Mouse (Mus musculus) adrenal gland, postnatal 25 days (tissue): ENCODE measurements around the gene Cdkal1. TPM values are rescaled to one million over a fixed set of nuclear protein-coding genes. Genes with fewer than 3 reads are reported as not detected.
A peak's percentile ranks its signal among the peaks of the same experiment; 100 is the strongest.

Source experiments
- DNase-seq: peaks from one replicate; pipeline ENCODE4 v3.0.0; 2021; ENCODE audit warnings: mixed read lengths
- total RNA-seq: library from RNA; stranded (reverse); gene quantifications from 2 replicates; pipeline ENCODE4 v1.2.3, GENCODE M21; 2021

Gene Cdkal1
- total RNA-seq, 1 experiment from 2014 or later = 31.8 TPM

DNA sequence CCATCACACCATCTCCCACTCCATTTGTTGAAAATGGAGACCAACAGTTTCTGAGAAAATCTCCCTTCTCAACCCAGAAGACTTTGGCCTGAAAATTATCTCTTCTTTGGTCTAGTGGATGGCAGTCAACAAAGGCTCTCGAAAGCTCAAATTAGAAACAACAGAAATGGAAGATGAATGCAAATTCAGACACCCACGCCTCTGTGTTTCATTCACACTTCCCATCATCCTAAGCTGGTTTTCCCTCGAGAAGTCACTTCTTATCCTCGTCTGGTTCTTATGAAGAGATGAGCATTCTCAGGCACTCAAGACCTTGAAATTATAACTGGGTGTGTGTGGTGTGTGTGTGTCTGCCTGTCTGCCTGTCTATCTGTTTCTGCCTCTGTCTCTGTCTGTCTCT is 621.0 kb downstream of the Cdkal1 start:
- no peak for DNase-seq

DNA sequence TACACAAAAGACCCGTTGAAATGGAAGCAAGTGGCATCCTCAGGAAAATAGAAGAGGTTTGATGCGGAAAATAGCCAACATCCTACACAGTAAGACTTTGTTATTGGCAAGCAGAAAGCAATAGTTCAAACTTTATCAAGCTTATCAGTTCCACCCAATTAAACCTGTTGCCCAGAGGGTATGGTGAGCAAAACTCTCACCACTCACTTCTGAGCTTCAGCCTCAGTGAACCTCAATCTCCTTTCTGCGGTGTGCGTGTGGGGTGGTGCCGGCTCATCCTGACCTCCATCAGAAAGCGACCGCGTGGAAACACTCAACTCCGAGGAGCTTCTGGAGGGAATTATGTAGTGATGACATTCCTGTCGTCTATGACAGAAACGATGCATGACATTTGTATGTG is 621.5 kb downstream of the Cdkal1 start:
- DNase-seq = no peak

DNA sequence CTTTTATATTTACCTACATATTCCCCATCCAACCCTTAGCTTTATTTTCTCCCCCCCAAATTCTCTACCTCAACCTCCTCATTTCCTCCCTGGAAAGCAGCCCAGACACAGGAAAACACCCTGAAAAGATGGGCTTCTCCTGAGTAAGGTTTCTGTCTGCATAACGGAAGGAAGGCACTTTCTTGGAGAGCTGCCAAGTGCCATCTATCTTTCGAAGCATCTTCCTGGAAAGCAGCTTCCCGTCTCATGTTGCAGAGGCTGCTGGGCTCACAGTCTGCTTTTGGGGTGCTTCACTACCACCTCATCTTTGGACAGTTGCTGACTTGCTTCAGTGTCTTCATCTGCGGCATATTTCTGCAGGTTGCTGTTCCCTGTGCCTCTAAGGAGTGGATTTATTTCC is 622.8 kb downstream of the Cdkal1 start:
- DNase-seq = no peak

DNA sequence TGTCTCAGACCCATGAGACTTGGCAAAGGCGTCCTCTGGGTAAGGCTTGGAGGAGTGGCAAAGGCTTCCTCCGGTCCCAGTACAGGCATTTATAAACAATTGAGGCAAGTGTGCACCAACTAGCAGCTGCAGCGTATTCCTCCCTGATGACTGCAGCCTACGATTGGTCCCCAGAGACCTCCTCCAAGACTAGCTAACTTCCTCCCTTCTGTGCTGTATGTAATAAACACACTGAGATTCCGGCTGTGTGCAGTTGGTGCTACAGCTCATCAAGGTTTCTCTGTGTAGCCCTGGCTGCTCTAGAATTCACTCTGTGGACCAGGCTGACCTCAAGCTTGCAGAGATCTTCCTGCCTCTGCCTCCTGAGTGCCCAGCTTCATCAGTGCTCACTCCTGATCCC is 630.7 kb downstream of the Cdkal1 start:
- DNase-seq = no peak

DNA sequence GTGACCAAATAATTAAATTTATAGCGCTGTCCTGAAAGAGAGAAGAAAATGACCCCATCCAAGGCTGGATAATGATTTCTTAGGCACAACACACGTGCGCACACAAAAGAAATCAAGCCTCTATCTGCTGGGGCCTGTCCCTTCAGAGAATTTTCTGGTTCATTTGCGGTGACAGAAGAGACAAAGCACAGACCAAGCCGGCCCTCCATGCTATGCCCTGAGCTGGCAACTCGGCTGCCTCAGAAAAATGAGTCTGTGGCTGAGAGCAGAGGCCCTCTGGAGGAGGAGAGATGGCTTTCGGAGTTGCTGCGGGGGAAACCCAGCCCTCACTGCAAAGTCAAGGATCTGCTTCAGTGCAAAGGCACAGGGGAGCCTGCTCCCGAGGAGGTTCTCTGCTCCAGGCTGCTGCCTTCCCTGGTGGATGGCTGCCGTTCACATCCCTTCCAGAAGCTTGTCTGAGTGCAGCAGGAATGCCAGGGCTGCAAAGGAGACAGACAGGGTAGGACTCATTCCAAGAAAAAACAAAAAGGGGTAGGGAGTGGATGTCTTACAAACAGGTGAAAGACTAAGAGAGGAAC is 633.1 kb downstream of the Cdkal1 start:
- no peak for DNase-seq

DNA sequence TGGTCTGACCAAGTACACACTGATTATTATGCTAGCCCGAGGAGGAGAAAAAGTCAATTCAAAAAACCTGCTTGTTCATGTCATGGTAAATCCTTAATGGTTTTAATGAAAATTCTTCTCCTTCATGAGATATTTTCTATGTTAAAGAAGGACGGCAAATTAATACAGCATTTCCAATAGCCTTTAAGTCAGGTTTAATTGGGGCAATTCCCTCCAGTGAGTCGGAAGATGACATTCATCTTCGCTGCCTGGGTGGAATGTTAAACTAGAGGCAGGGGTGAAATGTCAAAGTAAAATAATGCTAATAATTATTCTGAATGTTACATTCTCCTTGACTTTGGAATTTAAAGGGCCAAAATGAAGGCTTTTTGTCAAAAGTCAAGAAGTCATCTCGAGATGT is 633.8 kb downstream of the Cdkal1 start:
- DNase-seq = no peak

DNA sequence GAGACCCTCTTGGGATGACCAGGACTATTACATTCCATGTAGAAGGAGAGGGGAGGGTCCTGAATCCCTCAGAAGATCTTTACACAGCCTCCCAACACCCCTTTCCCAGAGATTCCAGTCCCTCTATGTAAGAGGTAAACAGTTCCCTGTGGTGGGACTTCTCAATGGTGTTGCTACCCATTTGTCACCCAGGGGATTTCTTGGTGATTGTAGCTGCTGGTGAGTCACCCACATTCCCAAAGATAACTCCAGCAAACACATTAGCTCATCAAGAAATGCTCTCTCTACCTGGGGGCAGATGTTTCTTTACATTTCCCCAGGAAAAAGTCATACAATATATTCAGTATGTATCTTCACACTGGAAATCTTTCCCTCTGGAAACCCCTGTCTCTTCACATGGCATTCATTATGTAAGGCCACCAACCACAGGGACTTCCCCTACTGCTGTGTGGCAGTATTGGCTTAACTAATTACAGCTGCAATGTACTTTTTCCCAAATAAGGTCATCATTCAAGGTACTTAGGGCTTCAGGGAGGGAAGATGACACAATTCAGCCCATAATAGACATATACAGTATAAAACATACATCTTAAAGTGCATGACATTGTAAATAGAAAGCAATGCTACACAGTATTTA is 636.8 kb downstream of the Cdkal1 start:
- DNase-seq = no peak

DNA sequence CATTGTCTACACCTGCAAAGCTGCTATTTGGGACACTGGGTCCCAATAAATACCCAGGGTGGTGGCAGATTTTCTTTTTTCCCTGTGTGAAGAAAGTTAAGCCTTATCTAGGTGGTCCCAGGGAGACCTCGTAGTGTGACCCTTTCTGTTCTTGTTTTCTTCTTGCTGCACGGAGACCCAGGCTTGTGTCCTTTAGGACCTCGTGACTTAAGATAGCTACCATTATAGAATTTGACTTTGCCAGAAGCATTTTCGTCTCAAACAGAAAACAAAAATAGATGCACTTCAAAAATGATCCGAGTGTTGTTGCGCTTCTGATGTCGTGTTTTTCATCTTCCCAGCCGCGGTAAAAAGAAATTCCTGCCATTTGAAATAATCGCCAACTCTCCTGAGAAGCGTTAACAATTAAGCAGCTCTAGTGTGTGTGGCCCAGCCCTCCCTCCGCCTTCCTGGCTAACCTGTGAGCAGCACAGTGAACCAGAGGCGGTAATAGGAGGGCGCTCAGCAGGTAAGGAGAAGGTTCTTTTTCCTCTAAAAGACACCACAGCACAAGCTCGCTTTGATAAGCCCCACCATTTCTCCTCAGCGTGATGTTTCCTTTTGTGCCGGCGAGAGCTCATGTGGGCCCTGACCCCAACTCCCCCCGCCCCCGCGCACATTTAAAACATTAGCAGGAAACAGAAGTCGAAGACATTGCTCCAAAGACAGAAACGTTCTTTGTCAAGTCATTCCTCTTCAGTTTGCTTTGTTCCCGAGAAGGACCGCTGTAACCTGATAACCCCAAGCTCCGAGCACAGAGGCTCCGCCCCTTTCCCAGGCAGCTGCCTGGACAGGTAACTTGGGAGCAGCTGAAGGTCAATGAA is 645.1 kb downstream of the Cdkal1 start:
- no peak for DNase-seq

DNA sequence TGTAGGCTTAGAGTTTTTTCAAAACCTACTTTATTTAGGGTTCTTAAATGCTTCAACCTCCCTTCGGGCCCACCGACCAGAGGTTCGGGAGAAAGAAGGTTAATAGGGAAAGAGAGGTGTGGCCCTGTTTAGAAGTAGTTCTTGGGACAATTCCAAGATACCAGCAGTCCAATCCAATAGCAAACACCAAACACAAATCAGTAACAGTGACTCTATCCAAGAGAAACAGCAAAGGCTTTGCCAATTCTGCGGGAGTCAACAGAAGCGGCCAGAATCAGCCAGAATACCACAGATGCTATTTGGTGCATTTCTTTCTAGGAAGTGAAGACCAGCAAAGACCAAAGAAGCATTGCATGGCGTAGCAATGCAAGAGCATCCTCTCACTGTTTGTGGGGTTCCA is 646.7 kb downstream of the Cdkal1 start:
- DNase-seq = no peak

DNA sequence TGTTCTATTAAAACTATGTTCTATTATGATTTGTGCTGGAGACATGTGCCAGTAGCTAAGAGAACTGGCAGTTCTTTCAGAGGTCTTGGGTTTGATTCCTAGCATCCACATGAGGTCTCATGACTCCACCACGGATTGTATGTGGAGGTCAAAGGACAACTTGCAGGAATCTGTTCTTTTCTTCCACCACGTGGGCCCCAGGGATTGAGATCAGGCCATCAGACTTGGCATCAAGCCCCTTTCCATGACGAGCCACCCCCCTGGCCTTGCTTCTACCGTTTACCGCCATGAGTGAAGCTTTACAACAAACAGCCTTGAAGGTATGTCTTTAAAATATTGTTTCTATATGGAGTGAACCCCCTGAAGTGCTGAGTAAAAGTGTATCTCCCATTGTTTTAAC is 651.6 kb downstream of the Cdkal1 start:
- DNase-seq = no peak

DNA sequence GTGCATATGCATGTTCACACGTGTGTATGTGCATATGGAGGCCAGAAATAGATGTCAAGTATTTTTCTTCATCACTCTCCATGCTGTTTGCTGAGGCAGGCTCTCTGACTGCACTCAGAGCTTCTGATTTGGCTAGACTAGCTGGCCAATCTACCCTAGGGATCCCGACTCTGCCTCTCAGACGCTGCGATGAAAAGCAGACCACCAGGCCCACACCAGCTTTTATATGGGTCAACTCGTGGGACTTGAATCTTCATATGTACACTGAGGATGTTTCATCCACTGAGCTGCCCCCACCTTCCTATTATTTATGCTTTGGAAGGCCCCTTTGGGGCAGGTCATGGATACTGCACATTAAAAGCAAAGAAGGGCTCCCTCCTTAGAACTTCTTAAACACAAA is 652.0 kb downstream of the Cdkal1 start:
- no peak for DNase-seq

DNA sequence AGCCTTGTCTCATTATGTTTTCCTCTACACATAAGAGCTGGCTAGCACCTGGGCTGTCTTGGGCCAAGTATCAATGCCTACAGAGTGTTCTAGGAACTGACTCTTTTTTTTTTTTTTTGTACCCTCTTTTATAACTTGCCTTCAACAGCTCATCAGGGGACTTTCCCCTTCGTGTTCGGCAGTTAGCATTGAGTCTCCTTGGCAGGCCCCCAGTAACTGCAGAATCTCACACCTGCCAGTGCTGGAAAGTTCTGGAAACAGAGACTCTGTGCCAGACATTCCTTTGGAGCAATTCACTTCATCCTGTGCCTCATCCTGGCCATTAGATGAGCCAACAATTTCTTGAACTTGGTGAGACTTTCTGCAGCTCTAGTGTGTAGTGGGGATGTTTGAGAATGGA is 652.9 kb downstream of the Cdkal1 start:
- DNase-seq = peak; percentile 4

DNA sequence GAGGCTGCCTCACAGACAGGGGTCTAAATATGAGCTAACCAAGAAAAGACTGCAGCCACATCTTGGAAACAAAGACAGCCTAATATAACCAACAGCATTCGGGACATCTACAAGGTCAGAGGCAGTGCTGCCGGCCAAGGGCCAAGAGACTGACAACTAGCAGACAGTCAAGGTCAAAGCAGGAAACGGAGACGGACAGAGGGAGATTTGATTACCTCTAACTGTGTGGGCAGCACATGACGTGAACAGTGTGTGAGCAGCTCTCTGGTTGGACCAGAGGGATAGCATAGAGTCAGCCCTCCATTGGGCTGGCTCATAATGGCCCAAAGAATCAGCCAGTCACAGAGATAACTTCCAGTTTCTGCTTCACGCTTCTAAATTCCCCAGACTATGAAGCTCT is 655.8 kb downstream of the Cdkal1 start:
- peak; percentile 69 for DNase-seq

DNA sequence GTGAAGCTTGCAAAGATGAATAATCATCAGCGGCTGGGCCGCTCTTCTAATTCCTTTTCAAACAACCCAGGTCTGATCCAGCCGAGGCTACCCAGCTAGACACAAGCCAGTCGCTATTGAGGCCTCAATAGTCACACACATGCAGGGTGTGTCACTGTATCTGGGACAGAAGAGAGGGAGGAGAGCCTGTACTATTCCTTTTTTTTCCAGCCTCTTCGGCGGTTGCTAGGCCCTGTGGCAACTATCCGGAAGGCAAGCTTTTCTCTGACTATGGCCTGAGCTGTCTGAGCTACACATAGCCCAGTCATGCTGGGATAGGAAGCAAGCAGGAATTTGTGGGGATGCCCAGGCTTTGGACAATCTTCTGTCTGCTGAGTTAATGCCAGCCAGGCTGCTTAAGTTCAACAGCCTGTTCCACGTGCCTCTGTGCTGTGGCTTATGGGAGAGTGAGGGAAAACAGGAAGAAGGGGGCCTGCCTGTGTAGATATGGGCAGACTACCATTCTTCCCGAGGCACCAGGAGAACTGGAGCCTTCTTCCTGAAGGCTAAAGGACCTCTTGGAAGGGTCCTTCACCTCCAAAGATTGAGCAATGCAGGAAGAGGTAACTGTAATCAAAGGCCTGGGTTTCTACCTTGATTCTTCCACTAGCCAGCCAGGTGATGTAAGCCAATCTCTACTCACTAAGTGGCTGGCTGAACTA is 658.5 kb downstream of the Cdkal1 start:
- no peak for DNase-seq

DNA sequence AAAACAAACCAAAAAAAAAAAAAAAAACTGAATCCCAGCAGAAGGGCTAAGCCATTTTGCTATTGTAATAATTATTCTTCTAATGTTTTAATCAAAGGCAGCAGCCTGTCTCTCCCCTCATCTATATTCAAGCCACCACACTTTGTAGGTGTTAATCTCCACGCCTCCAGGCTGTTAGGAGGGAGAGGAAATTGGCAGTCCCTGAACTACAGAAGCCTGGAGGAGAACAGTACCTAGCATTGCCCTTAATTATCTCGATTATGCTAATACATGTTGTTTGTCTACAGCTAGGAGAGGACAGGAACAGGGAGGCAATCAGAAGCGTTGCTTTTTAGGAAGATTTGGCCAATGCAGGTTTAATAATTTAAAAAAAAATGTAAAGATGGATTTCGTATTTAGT is 659.8 kb downstream of the Cdkal1 start:
- DNase-seq = no peak

DNA sequence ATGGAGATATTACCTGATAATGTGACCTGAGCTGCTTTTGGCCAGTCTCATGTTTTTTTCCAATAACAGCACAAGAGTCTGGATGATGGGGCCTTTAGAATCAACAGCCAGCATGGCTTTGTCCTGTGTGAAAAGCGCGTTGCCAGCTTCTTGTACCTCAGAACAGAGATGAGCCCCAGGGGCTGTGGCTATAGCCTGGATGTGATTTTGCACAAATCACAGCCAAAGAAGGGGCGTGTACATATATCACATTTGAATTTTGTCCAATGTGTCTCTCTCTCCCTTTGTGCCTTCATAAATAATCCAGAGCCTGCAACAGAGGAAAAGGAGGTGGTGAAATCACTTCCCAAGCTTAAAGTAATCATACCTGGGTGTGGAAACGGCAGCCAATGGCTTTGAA is 660.5 kb downstream of the Cdkal1 start:
- no peak for DNase-seq

DNA sequence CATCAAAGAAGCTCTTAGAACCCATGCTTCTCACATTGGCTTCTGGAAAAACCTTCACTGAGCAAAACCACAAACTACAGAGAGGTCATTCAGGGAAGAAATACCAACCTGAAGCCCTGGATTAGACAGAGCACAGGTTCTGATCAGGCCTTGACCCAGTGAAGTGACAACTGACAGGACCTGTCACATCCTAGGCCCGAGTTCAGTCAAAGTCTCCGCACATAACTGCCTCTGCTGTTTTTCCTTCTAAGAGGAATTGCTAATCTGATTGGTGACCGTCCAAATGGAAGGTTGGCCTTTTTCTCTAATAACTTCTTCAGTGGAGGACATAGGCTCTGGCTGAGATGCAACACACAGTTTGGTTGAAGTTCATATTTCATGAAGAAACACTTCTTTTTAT is 662.8 kb downstream of the Cdkal1 start:
- DNase-seq = no peak

DNA sequence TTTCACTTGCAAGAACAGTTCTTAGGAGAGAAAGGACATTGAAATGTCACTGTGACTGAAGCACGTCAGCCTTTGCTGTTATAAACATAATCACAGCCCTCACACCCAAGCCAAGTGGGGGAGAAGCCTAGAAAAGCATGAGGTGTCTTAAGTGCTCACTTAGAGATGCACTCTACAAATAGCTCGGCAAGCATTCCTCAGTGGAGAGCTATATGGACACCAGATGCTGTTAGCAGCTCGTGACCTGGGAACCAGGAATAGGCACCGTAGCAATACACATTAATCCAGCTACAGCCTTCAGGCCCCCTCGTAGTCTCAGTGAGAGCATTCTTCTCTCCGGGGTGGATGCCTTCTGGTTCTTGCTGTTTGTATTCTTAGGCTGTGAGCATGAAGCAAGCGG is 664.9 kb downstream of the Cdkal1 start:
- no peak for DNase-seq

DNA sequence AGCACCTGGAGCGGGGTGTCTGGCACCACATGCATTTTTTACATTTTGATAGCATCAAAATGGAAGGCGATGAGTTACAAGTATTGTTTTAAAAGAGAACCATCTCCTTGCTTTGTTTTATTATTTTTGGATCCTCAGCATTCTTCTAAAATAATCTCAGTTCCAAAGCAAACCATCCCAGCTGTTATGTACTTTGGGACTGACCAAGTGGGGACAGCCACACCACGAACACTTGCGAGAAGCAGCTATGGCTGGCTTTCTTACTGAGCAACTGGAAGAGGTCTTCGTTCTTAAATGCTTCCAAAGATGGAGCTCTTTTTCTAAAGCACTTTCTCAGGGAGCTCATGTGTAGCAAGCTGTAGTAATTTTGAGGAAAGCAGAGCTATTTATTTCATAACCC is 668.7 kb downstream of the Cdkal1 start:
- no peak for DNase-seq

DNA sequence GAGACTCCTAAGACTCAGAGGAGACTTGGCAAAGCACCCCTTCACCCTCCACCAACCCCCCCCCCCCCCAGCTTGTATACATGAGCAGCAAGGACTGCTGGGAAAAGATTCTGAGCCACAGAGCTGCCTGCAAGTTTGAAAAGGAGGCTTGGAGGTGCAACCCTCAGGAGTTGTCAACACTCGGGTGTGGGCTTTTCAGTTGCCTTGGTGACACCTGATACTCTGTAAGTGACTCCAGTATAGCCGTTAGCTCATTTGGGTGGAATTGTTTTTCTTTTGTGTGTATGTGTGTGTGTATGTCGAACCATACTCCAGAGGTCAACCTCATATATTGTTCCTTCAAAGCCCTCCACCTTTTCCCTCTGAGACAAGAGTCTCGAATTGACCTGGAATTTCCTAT is 669.9 kb downstream of the Cdkal1 start:
- DNase-seq = no peak

DNA sequence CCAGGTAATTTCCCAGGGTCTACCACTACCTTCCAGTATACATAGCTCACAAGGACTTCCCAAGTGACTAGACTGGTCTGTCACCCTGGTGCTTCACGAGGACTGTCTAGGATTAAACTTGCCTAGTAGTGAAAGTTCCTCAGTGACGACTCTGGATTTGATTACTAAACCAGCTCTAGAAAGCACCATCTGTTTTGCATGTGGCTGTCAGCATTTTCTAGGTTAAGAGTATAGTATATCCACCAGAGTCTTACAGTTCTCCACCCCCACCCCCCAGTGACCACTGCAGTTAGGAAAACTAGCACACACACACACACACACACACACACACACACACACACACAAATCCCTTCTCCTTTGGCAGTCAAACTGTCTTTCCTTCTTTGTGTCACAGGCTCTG is 670.9 kb downstream of the Cdkal1 start:
- no peak for DNase-seq

DNA sequence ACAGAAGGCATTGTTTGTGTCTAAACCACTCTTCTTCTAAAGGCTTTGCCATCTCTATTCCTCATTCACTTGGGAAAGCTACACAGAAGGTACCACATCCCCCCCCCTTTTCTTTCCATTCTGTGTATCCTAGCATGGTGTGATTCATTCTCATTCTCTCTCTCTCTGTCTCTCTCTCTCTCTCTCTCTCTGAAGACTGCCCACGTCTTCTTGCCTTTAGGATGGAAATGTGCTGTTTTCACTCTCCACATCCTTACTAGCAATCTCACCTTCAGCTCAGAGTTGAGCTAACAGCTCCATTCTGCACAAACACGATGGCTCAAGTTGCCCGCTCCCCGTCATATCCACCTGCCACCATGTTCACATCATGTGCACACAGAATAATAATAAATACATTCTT is 675.6 kb downstream of the Cdkal1 start:
- DNase-seq = no peak

DNA sequence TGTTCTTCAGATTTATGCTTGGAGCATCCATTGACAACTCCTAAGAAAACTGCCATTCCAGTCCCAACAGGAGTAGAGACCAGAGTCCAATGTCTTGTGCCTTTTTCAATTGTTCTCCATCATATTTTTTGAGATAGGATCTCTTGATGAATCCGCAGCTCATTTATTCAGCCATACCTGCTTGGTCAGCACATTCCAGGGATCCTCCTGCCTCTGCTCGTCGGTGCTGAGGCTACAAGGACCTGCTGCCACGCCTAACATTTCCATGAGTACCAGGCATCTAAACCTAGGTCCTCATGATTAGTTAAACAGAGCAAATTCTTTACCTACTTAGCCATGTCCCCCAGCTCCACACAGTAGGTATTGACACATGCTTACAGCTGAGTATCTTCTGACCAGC is 676.2 kb downstream of the Cdkal1 start:
- no peak for DNase-seq
